Mouse (Mus musculus) induced T-regulatory cell, adult 2 months (primary cell): Measurements from ENCODE around the gene Sdr9c7.

Source experiments
- DNase-seq: peaks from one replicate; pipeline ENCODE4 v3.0.0-alpha.2; 2012; ENCODE audit warnings: low read depth

Sdr9c7 gene

GRCm38 (mm10) chr10:127898218-127898617 is at the start of gene Sdr9c7:
Gene Sdr9c7, plus strand, starts transcription at chr10:127898518.
- no peak for DNase-seq

- no peak for DNase-seq
Observed at GRCm38 (mm10) chr10:127849628-127850027, 48.7 kb upstream of the Sdr9c7 start, which contains the start of gene Rdh19. Gene Rdh19, plus strand, starts transcription at chr10:127849928.

- DNase-seq: no peak
Observed at GRCm38 (mm10) chr10:127856376-127856775, 41.9 kb upstream of the Sdr9c7 start.

- no peak for DNase-seq
Observed at GRCm38 (mm10) chr10:127864931-127865330, 33.4 kb upstream of the Sdr9c7 start.

GRCm38 (mm10) chr10:127866232-127866631 is 32.1 kb upstream of the Sdr9c7 start, which contains the start of gene Rdh16f2:
Gene Rdh16f2, plus strand, starts transcription at chr10:127866474.
- no peak for DNase-seq

GRCm38 (mm10) chr10:127872484-127872883 is 25.8 kb upstream of the Sdr9c7 start:
- DNase-seq: peak; percentile 35

GRCm38 (mm10) chr10:127877681-127878080 is 20.6 kb upstream of the Sdr9c7 start:
- DNase-seq: no peak

GRCm38 (mm10) chr10:127878262-127879057 is 19.9 kb upstream of the Sdr9c7 start:
- no peak for DNase-seq

- DNase-seq: no peak
Observed at GRCm38 (mm10) chr10:127879155-127879688, 19.1 kb upstream of the Sdr9c7 start.

- DNase-seq: no peak
Observed at GRCm38 (mm10) chr10:127881041-127881440, 17.3 kb upstream of the Sdr9c7 start.

- no peak for DNase-seq
Observed at GRCm38 (mm10) chr10:127886551-127886950, 11.8 kb upstream of the Sdr9c7 start.

- DNase-seq: no peak
Observed at GRCm38 (mm10) chr10:127886971-127887370, 11.3 kb upstream of the Sdr9c7 start.

- no peak for DNase-seq
Observed at GRCm38 (mm10) chr10:127888605-127889004, 9.7 kb upstream of the Sdr9c7 start, which contains the start of gene Rdh7. Gene Rdh7, minus strand, starts transcription at chr10:127888817.

GRCm38 (mm10) chr10:127891481-127891880 is 6.8 kb upstream of the Sdr9c7 start:
- no peak for DNase-seq

GRCm38 (mm10) chr10:127893163-127894022 is 4.9 kb upstream of the Sdr9c7 start:
- DNase-seq: peak; percentile 38

GRCm38 (mm10) chr10:127896705-127897104 is 1.6 kb upstream of the Sdr9c7 start:
- DNase-seq: no peak

- DNase-seq: no peak
Observed at GRCm38 (mm10) chr10:127897506-127897905, 812 bp upstream of the Sdr9c7 start.

- no peak for DNase-seq
Observed at GRCm38 (mm10) chr10:127899783-127900182, 1.5 kb downstream of the Sdr9c7 start.

- DNase-seq: no peak
Observed at GRCm38 (mm10) chr10:127901751-127902150, 3.4 kb downstream of the Sdr9c7 start.

GRCm38 (mm10) chr10:127903116-127903515 is 4.8 kb downstream of the Sdr9c7 start:
- DNase-seq: no peak

GRCm38 (mm10) chr10:127904718-127905446 is 6.6 kb downstream of the Sdr9c7 start:
- no peak for DNase-seq

GRCm38 (mm10) chr10:127906138-127906537 is 7.8 kb downstream of the Sdr9c7 start:
- no peak for DNase-seq
